In the genomic region with DNA sequence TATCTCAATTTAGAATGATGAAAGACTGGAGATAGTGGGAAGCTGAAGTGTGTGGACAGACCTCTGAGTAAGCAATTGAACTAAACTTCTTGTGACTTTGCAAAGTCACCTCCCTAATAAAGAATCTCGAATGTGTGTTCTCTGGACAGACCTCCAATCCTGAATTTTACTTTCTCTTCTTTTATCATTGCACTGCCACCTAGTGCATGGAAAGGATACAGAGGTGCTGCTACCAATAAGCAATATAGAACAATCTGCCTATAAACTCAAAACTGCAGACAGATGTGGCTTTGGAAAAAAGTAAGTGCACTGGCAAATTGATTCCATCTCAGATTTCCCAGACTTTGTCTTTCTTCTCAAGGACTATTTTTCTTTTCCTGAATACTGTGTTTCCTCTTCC, we compare ENCODE assay signal across 10 mouse cellular contexts.
A peak's percentile ranks its signal among the peaks of the same experiment; 100 is the strongest.
DNase-seq lines count a peak whose midpoint lies in the region; ATAC-seq and TF ChIP-seq lines count a peak whose summit lies in the region.
"Had no signal": no experiment of that assay in that cellular context is flagged by ENCODE, and none has a peak within 500 bp of the region (broad histone marks: within the 10 kb centered on the region; RNA-seq: fewer than 3 reads in every experiment).

No protein-coding gene starts in this region.

- H3K27ac ChIP-seq in heart, embryonic 10.5 days: no peak overlapping the region
- no peak overlapping the region for H3K27ac ChIP-seq in midbrain, embryonic 14.5 days (replicated peaks; ENCODE audit: low read depth, low read length)
- H3K27ac ChIP-seq in midbrain, embryonic 10.5 days (replicated peaks): no peak overlapping the region
- no peak overlapping the region for H3K27ac ChIP-seq in stomach, postnatal 0 days (replicated peaks)

- no peak overlapping the region for H3K4me2 ChIP-seq in midbrain, embryonic 14.5 days (ENCODE audit: low read length)
- H3K4me2 ChIP-seq in stomach, postnatal 0 days (replicated peaks; ENCODE audit: low read depth): no peak overlapping the region

- no peaks in the 10 kb centered on the region for H3K9me3 ChIP-seq in heart, embryonic 10.5 days
- no peaks in the 10 kb centered on the region for H3K9me3 ChIP-seq in midbrain, embryonic 14.5 days (ENCODE audit: control insufficient read depth, low read length)
- no peaks in the 10 kb centered on the region for H3K9me3 ChIP-seq in midbrain, embryonic 10.5 days (replicated peaks)
- no peaks in the 10 kb centered on the region for H3K9me3 ChIP-seq in stomach, postnatal 0 days (ENCODE audit: control insufficient read depth, low read length)

- no peaks in the 10 kb centered on the region for H3K4me1 ChIP-seq in heart, embryonic 10.5 days
- H3K4me1 ChIP-seq in midbrain, embryonic 14.5 days (ENCODE audit: control insufficient read depth, insufficient read depth, low read length): no peaks in the 10 kb centered on the region
- H3K4me1 ChIP-seq in midbrain, embryonic 10.5 days: no peaks in the 10 kb centered on the region
- H3K4me1 ChIP-seq in stomach, postnatal 0 days (replicated peaks; ENCODE audit: control insufficient read depth, insufficient read depth): no peaks in the 10 kb centered on the region
- H3K4me1 ChIP-seq: megakaryocyte, embryonic 14.5 days had no signal

- no peak for TF ChIP-seq EP300 in stomach, postnatal 0 days (optimal IDR thresholded peaks at IDR 0.05)

- H3K9ac ChIP-seq in midbrain, embryonic 14.5 days (replicated peaks; ENCODE audit: low read length): no peak overlapping the region
- no peak overlapping the region for H3K9ac ChIP-seq in stomach, postnatal 0 days (ENCODE audit: low read length)

- no peak for ATAC-seq in midbrain, embryonic 14.5 days (ENCODE audit: low FRiP score, low TSS enrichment)
- no peak for ATAC-seq in stomach, postnatal 0 days (ENCODE audit: low FRiP score, low TSS enrichment)

- no peaks in the 10 kb centered on the region for H3K36me3 ChIP-seq in heart, embryonic 10.5 days
- no peaks in the 10 kb centered on the region for H3K36me3 ChIP-seq in midbrain, embryonic 14.5 days (ENCODE audit: control insufficient read depth, insufficient read depth, low read length)
- no peaks in the 10 kb centered on the region for H3K36me3 ChIP-seq in midbrain, embryonic 10.5 days
- H3K36me3 ChIP-seq in stomach, postnatal 0 days (ENCODE audit: control insufficient read depth, insufficient read depth, low read length): no peaks in the 10 kb centered on the region

- 17% methylated on average over 1 of the region's 1 CpGs for WGBS in heart, embryonic 10.5 days
- 23% methylated on average over 1 of the region's 1 CpGs for WGBS in midbrain, embryonic 14.5 days
- WGBS in midbrain, embryonic 10.5 days: 20% methylated on average over 1 of the region's 1 CpGs
- 0% methylated on average over 1 of the region's 1 CpGs for WGBS in stomach, postnatal 0 days

- H3K27me3 ChIP-seq in heart, embryonic 10.5 days (ENCODE audit: insufficient read depth, poor library complexity, severe bottlenecking): no peaks in the 10 kb centered on the region
- no peaks in the 10 kb centered on the region for H3K27me3 ChIP-seq in midbrain, embryonic 14.5 days (ENCODE audit: control insufficient read depth, insufficient read depth, low read length)
- H3K27me3 ChIP-seq in midbrain, embryonic 10.5 days (ENCODE audit: low read depth, poor library complexity, severe bottlenecking): peaks cover 40% of the 10 kb centered on the region
- no peaks in the 10 kb centered on the region for H3K27me3 ChIP-seq in stomach, postnatal 0 days (ENCODE audit: control insufficient read depth, insufficient read depth, low read length)
- H3K27me3 ChIP-seq: megakaryocyte, embryonic 14.5 days had no signal

- H3K4me3 ChIP-seq in heart, embryonic 10.5 days: no peak overlapping the region
- no peak overlapping the region for H3K4me3 ChIP-seq in midbrain, embryonic 14.5 days (replicated peaks; ENCODE audit: low read depth, low read length)
- H3K4me3 ChIP-seq in midbrain, embryonic 10.5 days: no peak overlapping the region
- no peak overlapping the region for H3K4me3 ChIP-seq in stomach, postnatal 0 days (ENCODE audit: low read depth, low read length)
- H3K4me3 ChIP-seq: megakaryocyte, embryonic 14.5 days had no signal

- peak; percentile 23 to 27 for DNase-seq in heart, postnatal 10 days
- no peak for DNase-seq in heart, embryonic 10.5 days (ENCODE audit: low spot score)
- DNase-seq in midbrain, embryonic 14.5 days: peak; percentile 31
- no peak for DNase-seq in midbrain, embryonic 10.5 days (ENCODE audit: low spot score)
- peak; percentile 47 for DNase-seq in embryo, embryonic 10.5 days (ENCODE audit: low spot score)
- no peak for DNase-seq in stomach, postnatal 0 days (ENCODE audit: low spot score)
- no peak for DNase-seq in right cerebral cortex, postnatal 25 days
- DNase-seq in testis, postnatal 14 days (ENCODE audit: low spot score): no peak
- DNase-seq: layer of hippocampus, postnatal 36 days had no signal

- intact Hi-C loops in heart, postnatal 10 days (cut with DNase I): loop anchor here (2.0 to 10.0 kb wide), 4 partner anchors 152 to 459 kb away; no protein-coding TSS in a partner anchor

- peak; percentile 70 for TF ChIP-seq CTCF in stomach, postnatal 0 days (IDR thresholded peaks at IDR 0.05; ENCODE audit: low read depth)

Comparison
In these comparisons a context has a peak if more than half of its experiments do, and no peak if none do; other contexts are left out.
1. DNase-seq: peak in heart, postnatal 10 days (2 of 2), midbrain, embryonic 14.5 days (single experiment) and embryo, embryonic 10.5 days (single experiment); none in heart, embryonic 10.5 days (single experiment), midbrain, embryonic 10.5 days (single experiment), stomach, postnatal 0 days (single experiment), right cerebral cortex, postnatal 25 days (single experiment) and testis, postnatal 14 days (single experiment).